Mouse (Mus musculus) left cerebral cortex, adult 8-10 months (tissue): ENCODE data around the gene Osbpl11. TPM values are rescaled to one million over a fixed set of nuclear protein-coding genes. Genes with fewer than 3 reads are reported as not detected.

Source experiments
- total RNA-seq, 4 experiments: library from RNA; stranded (reverse); gene quantifications; 2 replicates each; pipeline ENCODE4 v1.2.4; 2022

Gene Osbpl11
- total RNA-seq, 4 experiments from 2014 or later: 14.8 to 18.9 (median 16.7) TPM

Other genes starting within 250 kb of the Osbpl11 start
- 1 to 10 TPM; 3.1 to 6.3 (median 4.9) TPM for gene Iqcg, start 128.9 kb upstream of the Osbpl11 start, total RNA-seq
- gene Rpl35a, start 128.6 kb upstream of the Osbpl11 start, total RNA-seq: 100 to 1,000 TPM; 315 to 399 (median 349) TPM
- 10 to 100 TPM in 3 of 4 experiments, 1 to 10 TPM in 1; 9.2 to 14.9 (median 11.5) TPM for gene Lmln, start 122.5 kb upstream of the Osbpl11 start, total RNA-seq
- 10 to 100 TPM; 32.0 to 36.1 (median 32.4) TPM for gene Snx4, start 66.4 kb downstream of the Osbpl11 start, total RNA-seq
- gene Zfp148, start 195.8 kb downstream of the Osbpl11 start, total RNA-seq: 100 to 1,000 TPM; 160 to 197 (median 184) TPM